Mouse (Mus musculus) heart, postnatal 14 days (tissue): ENCODE measurements around the gene Ppm1d. TPM values are rescaled to one million over a fixed set of nuclear protein-coding genes. Genes with fewer than 3 reads are reported as not detected.
A peak's percentile ranks its signal among the peaks of the same experiment; 100 is the strongest.

Source experiments
- DNase-seq, 2 experiments: peaks; one replicate each; pipeline ENCODE4 v3.0.0; 2021 to 2022
- intact Hi-C: fragments of 180-260 bp; cut with DNase I; formaldehyde crosslinking; loops from one replicate; pipeline ENCODE4 v1.15.1; 2025
- total RNA-seq, 2 experiments: library from RNA; stranded (reverse); gene quantifications; 2 replicates each; pipeline ENCODE4 v1.2.3; 2021

The Ppm1d gene
- total RNA-seq, 2 experiments from 2014 or later = 11.6 to 11.8 TPM

GRCm38 (mm10) chr11:85323567-85324330 lies 12.7 kb downstream of the Ppm1d start:
- intact Hi-C loops = no loop called here
- DNase-seq = no peak

GRCm38 (mm10) chr11:85328717-85329116 lies 17.7 kb downstream of the Ppm1d start:
- no peak for DNase-seq
- intact Hi-C loops = loop anchor here (2.0 kb wide), 1 partner anchor 14 kb away; no protein-coding TSS in a partner anchor

- peak; percentile 27 to 39 for DNase-seq
- intact Hi-C loops = loop anchor here (2.0 kb wide), 1 partner anchor 15 kb away; no protein-coding TSS in a partner anchor
These were observed 18.3 kb downstream of the Ppm1d start for GRCm38 (mm10) chr11:85329167-85329894.

- peak; percentile 50 to 63 for DNase-seq
- intact Hi-C loops = loop anchor here (2.0 to 5.0 kb wide), 2 partner anchors 62 to 162 kb away; partner anchors contain the start of gene 1700125H20Rik
These were observed 23.7 kb downstream of the Ppm1d start for GRCm38 (mm10) chr11:85334778-85335177.

GRCm38 (mm10) chr11:85339173-85339831 lies 28.3 kb downstream of the Ppm1d start:
- DNase-seq = no peak
- intact Hi-C loops = loop anchor here (5.0 kb wide), 1 partner anchor 167 kb away; the partner anchor contains the start of gene 1700125H20Rik

- DNase-seq = no peak
- intact Hi-C loops = no loop called here
These were observed 29.1 kb downstream of the Ppm1d start for GRCm38 (mm10) chr11:85340070-85340616.

GRCm38 (mm10) chr11:85352539-85353380 lies 41.7 kb downstream of the Ppm1d start, which contains the start of gene Bcas3:
TSS of gene Bcas3 (plus strand) at chr11:85353167.
- DNase-seq = peak; percentile 97
- intact Hi-C loops = loop anchor here (2.0 kb wide), 1 partner anchor 42 kb away; the partner anchor contains the start of gene Ppm1d

GRCm38 (mm10) chr11:85353819-85354218 lies 42.8 kb downstream of the Ppm1d start:
- intact Hi-C loops = loop anchor here (2.0 kb wide), 1 partner anchor 43 kb away; the partner anchor contains the start of gene Ppm1d
- DNase-seq = no peak

GRCm38 (mm10) chr11:85359641-85360040 lies 48.6 kb downstream of the Ppm1d start:
- no peak for DNase-seq
- intact Hi-C loops = no loop called here

GRCm38 (mm10) chr11:85361621-85362020 lies 50.6 kb downstream of the Ppm1d start:
- intact Hi-C loops = no loop called here
- DNase-seq = no peak

GRCm38 (mm10) chr11:85366168-85366567 lies 55.1 kb downstream of the Ppm1d start:
- intact Hi-C loops = no loop called here
- DNase-seq = no peak

- intact Hi-C loops = no loop called here
- no peak for DNase-seq
These were observed 56.8 kb downstream of the Ppm1d start for GRCm38 (mm10) chr11:85367823-85368222.

GRCm38 (mm10) chr11:85379091-85379490 lies 68.0 kb downstream of the Ppm1d start:
- no peak for DNase-seq
- intact Hi-C loops = no loop called here

GRCm38 (mm10) chr11:85380046-85380445 lies 69.0 kb downstream of the Ppm1d start:
- intact Hi-C loops = loop anchor here (5.0 to 10.0 kb wide), 3 partner anchors 87 to 785 kb away; no protein-coding TSS in a partner anchor
- DNase-seq = no peak

GRCm38 (mm10) chr11:85382055-85382454 lies 71.0 kb downstream of the Ppm1d start:
- peak; percentile 76 to 79 for DNase-seq
- intact Hi-C loops = loop anchor here (2.0 to 10.0 kb wide), 4 partner anchors 85 to 783 kb away; no protein-coding TSS in a partner anchor

GRCm38 (mm10) chr11:85383975-85384821 lies 73.2 kb downstream of the Ppm1d start:
- no peak for DNase-seq
- intact Hi-C loops = loop anchor here (2.0 to 10.0 kb wide), 4 partner anchors 83 to 781 kb away; no protein-coding TSS in a partner anchor

- intact Hi-C loops = loop anchor here (5.0 kb wide), 1 partner anchor 70 kb away; no protein-coding TSS in a partner anchor
- peak; percentile 12 to 37 for DNase-seq
These were observed 81.3 kb downstream of the Ppm1d start for GRCm38 (mm10) chr11:85392179-85392863.
